Mouse (Mus musculus): ENCODE data around the gene Olfm1.

GRCm38 (mm10) chr2:28146152-28146551 lies 46.6 kb upstream of the Olfm1 start:
- TF ChIP-seq EP300 (IDR thresholded peaks at IDR 0.05; ENCODE audit: low read depth in 1 of 2, low read length in 2 of 2) = no peak
- peak in 1 of 2 experiments; percentile 73; a peak in 2 of 4 replicates for TF ChIP-seq POLR2A (IDR thresholded peaks at IDR 0.05; ENCODE audit: control insufficient read depth in 1 of 2, insufficient read depth in 1 of 2, low read depth in 1 of 2, low read length in 2 of 2, poor library complexity in 1 of 2)
- no peak for TF ChIP-seq MEF2A (IDR thresholded peaks at IDR 0.05; ENCODE audit: extremely low read depth, insufficient replicate concordance, low read depth, low read length, poor library complexity, severe bottlenecking)
- no peak for TF ChIP-seq CTCF (IDR thresholded peaks at IDR 0.05 in 2 of 3, conservative IDR thresholded peaks at IDR 0.05 in 1 of 3; ENCODE audit: control insufficient read depth in 1 of 3, insufficient read depth in 1 of 3, low read depth in 2 of 3, low read length in 3 of 3, poor library complexity in 1 of 3, severe bottlenecking in 1 of 3)
